Mouse (Mus musculus) heart, embryonic 11.5 days (tissue): ENCODE measurements around the gene Slc2a1. TPM values are rescaled to one million over a fixed set of nuclear protein-coding genes. Genes with fewer than 3 reads are reported as not detected.
A peak's percentile ranks its signal among the peaks of the same experiment; 100 is the strongest.

Source experiments
- ATAC-seq: fragments of 200-750 bp; cut with Nextera tagmentation; replicated peaks from 2 replicates; pipeline ENCODE4 v1.8.0; 2017; ENCODE audit warnings: moderate library complexity; ENCODE audit not compliant: insufficient number of reproducible peaks, low FRiP score, low TSS enrichment
- H3K27ac ChIP-seq: fragments of 300-500 bp; sonication (generic); 2 replicates; pipeline ENCODE4 v1.5.1; 2014; ENCODE audit warnings: mild to moderate bottlenecking, low read depth, low read length
- H3K27me3 ChIP-seq: fragments of 300-500 bp; sonication (generic); 2 replicates; pipeline ENCODE4 v1.6.1; 2014; ENCODE audit warnings: mild to moderate bottlenecking, low read length, mixed read lengths; ENCODE audit not compliant: control insufficient read depth, insufficient read depth
- H3K36me3 ChIP-seq: fragments of 300-500 bp; sonication (generic); 2 replicates; pipeline ENCODE4 v1.6.1; 2014; ENCODE audit warnings: mild to moderate bottlenecking, low read length, moderate library complexity, mixed read lengths; ENCODE audit not compliant: control insufficient read depth, insufficient read depth
- H3K4me1 ChIP-seq: fragments of 300-500 bp; sonication (generic); 2 replicates; pipeline ENCODE4 v1.6.1; 2014; ENCODE audit warnings: low read length; ENCODE audit not compliant: control insufficient read depth, insufficient read depth
- H3K4me2 ChIP-seq: fragments of 300-500 bp; sonication (generic); 2 replicates; pipeline ENCODE4 v1.6.1; 2014; ENCODE audit warnings: mild to moderate bottlenecking, moderate library complexity
- H3K4me3 ChIP-seq: fragments of 300-500 bp; sonication (generic); 2 replicates; pipeline ENCODE4 v1.5.1; 2014; ENCODE audit warnings: low read depth, low read length
- H3K9ac ChIP-seq: fragments of 300-500 bp; sonication (generic); 2 replicates; pipeline ENCODE4 v1.6.1; 2014; ENCODE audit warnings: mild to moderate bottlenecking, low read depth, low read length, moderate library complexity
- H3K9me3 ChIP-seq: fragments of 300-500 bp; sonication (generic); replicated peaks from 2 replicates; pipeline ENCODE4 v1.6.1; 2016; ENCODE audit warnings: low read length; ENCODE audit not compliant: control insufficient read depth
- WGBS: fragments of 180-500 bp; shearing (Covaris S2); extraction: QIAGEN DNeasy Blood & Tissue Kit; methylation state at CpG from one replicate; pipeline ENCODE4 v1.1.7; 2014; ENCODE audit not compliant: insufficient replicate concordance; 5-methylcytosine and 5-hydroxymethylcytosine counted together
- polyA plus RNA-seq: library from polyadenylated mRNA; unstranded; fragments of >200 nt; fragmentation: Nextera tagmentation; extraction: Ambion mirVana; gene quantifications from 2 replicates; pipeline ENCODE4 v1.2.1, GENCODE M21; 2014

The Slc2a1 gene
- polyA plus RNA-seq, 1 experiment from 2014 or later: 426 TPM

GRCm38 (mm10) chr4:119161358-119161757 is 52.8 kb downstream of the Slc2a1 start:
- no peak overlapping the region for H3K4me2 ChIP-seq
- H3K4me3 ChIP-seq: no peak overlapping the region
- H3K9ac ChIP-seq: no peak overlapping the region
- no peaks in the 10 kb centered on the region for H3K4me1 ChIP-seq
- no peaks in the 10 kb centered on the region for H3K27me3 ChIP-seq
- no peak for ATAC-seq
- 71% methylated on average over 3 of the region's 3 CpGs for WGBS
- H3K27ac ChIP-seq: no peak overlapping the region
- no peaks in the 10 kb centered on the region for H3K36me3 ChIP-seq
- H3K9me3 ChIP-seq: no peaks in the 10 kb centered on the region

DNA sequence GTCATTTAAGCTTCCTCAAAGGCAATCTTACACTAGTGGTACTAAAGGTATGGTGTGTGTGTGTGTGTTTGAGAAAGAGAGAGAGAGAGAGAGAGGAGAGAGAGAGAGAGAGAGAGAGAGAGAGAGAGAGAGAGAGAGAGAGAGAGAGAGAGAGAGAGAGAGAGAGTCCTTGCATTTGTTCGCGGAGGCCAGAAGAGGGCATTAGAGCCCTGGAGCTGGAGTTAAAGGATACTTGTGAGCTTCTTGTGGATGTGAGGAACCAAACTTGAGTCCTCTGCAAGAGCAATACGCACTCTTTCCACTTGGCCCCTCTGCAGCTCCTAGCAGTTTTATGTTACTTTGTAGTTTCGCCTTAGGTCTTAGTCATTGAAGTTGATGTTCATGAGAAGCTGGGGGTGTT is 54.5 kb downstream of the Slc2a1 start:
- WGBS: 64% methylated on average over 4 of the region's 4 CpGs
- Histone ChIP-seq H3K36me3 (no peaks in the 10 kb centered on the region), H3K27me3 (no peaks in the 10 kb centered on the region), H3K27ac (no peak overlapping the region), H3K4me2 (no peak overlapping the region), H3K4me3 (no peak overlapping the region), H3K9ac (no peak overlapping the region), H3K4me1 (no peaks in the 10 kb centered on the region), H3K9me3 (no peaks in the 10 kb centered on the region)
- ATAC-seq: no peak

DNA sequence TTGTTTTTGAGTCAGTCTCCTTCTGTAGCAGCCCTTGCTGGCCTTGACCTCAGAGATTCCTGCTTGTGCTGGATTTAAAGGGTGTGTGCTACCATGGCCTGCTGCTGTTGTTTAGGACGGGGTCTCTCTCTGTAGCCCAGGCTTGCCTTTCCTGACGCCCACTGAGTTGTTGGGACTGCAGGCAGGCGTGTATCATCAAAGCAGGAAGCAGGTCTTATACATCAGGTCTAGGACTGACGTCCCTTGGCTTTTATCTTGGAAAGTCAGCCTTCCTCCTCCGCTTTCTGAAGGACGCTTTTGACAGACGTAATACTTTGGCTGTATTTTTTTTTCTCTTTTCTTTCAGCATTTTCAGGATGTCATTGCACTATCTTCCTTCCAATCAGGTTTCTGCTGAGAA is 57.4 kb downstream of the Slc2a1 start:
- WGBS: 49% methylated on average over 7 of the region's 7 CpGs
- Histone ChIP-seq H3K9me3 (no peaks in the 10 kb centered on the region), H3K9ac (no peak overlapping the region), H3K4me1 (no peaks in the 10 kb centered on the region), H3K4me3 (no peak overlapping the region), H3K27me3 (no peaks in the 10 kb centered on the region), H3K27ac (no peak overlapping the region), H3K4me2 (no peak overlapping the region), H3K36me3 (peaks cover 13% of the 10 kb centered on the region)
- ATAC-seq: no peak

DNA sequence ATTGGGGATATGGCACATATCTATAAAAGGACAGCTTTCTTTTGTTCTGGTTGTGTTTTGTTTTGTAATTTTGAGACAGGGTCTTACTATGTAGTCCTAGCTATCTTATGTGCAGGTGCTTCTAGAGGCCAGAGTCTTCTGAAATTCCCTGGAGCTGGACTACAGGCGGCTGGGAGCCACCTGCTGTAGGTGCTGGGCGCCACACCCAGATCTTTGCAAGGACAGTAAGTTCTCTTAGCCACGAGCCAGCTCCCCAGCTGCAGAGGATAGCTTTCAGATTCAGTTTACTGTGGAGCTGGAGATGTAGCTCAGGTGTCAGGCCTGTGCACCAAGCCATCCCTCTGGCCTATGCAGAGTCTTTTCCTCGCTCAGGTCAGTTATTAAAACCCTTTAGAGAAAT is 58.6 kb downstream of the Slc2a1 start:
- Histone ChIP-seq H3K4me2 (no peak overlapping the region), H3K9me3 (no peaks in the 10 kb centered on the region), H3K36me3 (peaks cover 13% of the 10 kb centered on the region), H3K27ac (no peak overlapping the region), H3K4me3 (no peak overlapping the region), H3K4me1 (no peaks in the 10 kb centered on the region), H3K27me3 (no peaks in the 10 kb centered on the region), H3K9ac (no peak overlapping the region)
- WGBS: 79% methylated on average over 4 of the region's 4 CpGs
- no peak for ATAC-seq

GRCm38 (mm10) chr4:119167663-119168062 is 59.2 kb downstream of the Slc2a1 start:
- H3K4me1 ChIP-seq: peaks cover 3% of the 10 kb centered on the region; the same call in 1 of the 2 replicates
- H3K27me3 ChIP-seq: no peaks in the 10 kb centered on the region
- no peaks in the 10 kb centered on the region for H3K9me3 ChIP-seq
- peaks cover 13% of the 10 kb centered on the region for H3K36me3 ChIP-seq
- 7% methylated on average over 4 of the region's 4 CpGs for WGBS
- no peak overlapping the region for H3K4me2 ChIP-seq
- ATAC-seq: no peak
- H3K4me3 ChIP-seq: no peak overlapping the region
- no peak overlapping the region for H3K9ac ChIP-seq
- H3K27ac ChIP-seq: no peak overlapping the region

DNA sequence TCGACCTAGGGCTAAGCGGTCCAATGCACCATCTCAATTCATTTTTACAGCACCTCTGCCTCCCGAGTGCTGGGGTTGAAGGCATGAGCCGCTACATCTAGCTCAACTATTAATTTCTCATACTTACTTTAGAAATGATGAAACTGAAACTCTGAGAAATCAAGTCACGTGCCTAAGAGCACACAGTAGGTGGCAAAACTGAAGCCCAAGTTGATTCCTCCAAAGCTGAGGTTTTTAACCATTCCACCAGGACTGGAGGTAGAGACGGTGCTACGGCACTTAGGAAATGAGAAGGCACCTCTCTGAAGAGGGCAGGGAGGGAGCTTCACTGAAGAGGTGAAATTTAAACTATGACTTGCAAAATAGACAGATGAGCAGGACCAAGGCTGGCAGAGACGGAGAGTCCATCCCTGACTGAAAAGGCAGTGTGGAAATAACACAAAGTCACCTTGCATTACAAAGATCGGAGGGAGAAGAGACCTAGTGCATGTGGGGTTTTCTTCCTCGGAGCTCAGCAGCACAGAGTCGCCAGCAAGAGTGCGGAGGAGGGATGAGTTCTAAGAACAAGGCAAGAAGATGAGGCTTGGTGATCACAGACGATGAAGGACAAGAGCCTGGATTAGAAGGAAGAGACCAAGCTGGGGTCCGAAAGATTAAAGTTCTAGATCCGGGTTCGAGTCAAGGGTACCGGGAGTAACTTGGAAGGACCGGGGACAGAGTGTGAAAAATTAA is 64.6 kb downstream of the Slc2a1 start:
- H3K4me3 ChIP-seq: peak overlapping the region; percentile 73
- ATAC-seq: no peak
- H3K9ac ChIP-seq: peak overlapping the region; percentile 88
- peaks cover 13% of the 10 kb centered on the region for H3K36me3 ChIP-seq
- H3K4me2 ChIP-seq: peak overlapping the region; percentile 75
- no peaks in the 10 kb centered on the region for H3K27me3 ChIP-seq
- peaks cover 9% of the 10 kb centered on the region; the same call in 1 of the 2 replicates for H3K4me1 ChIP-seq
- 0 out of 2 replicates have a peak overlapping the region, but pooled peaks have one; percentile 57 for H3K27ac ChIP-seq
- no peaks in the 10 kb centered on the region for H3K9me3 ChIP-seq
- WGBS: 38% methylated on average over 18 of the region's 18 CpGs

DNA sequence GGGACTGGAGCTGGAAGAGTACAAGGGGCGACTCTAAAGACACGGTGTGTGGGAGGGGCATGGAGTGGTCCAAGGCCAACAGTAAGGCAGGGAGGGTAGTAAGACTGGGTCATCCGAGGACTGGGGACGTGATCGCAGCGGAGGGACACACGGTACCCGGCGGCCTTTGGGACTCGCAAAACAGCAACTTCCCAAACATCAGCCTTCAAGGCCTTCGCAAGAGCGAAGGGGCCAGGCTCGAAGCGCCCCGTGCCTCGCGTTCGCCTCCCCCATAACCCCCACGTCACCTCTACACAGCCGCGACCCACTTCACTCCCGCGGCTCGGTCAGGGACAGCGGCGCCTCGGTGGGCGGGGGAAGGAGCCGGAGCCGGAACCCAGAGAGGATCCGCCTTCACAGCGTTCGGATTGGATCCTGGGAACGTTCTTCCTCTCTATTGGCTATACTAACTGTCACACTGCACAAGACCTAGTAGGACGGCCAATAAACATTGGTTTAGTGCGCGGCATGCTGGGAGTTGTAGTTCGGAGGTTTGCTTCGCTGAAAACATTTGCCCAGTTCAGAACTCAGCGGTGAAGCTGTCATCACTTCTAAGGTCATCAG is 65.4 kb downstream of the Slc2a1 start, which contains the start of gene Zfp691:
Gene Zfp691, minus strand, starts transcription at position 345 of the 603 bp plus-strand sequence.
- H3K27ac ChIP-seq: peak within 1 kb of the TSS; percentile 57; the same call in 1 of the 2 replicates
- H3K9ac ChIP-seq: peak within 1 kb of the TSS; percentile 88
- no peaks in the 10 kb centered on the region for H3K9me3 ChIP-seq
- under 1% methylated on average over 40 of the region's 40 CpGs for WGBS
- H3K4me1 ChIP-seq: peaks cover 9% of the 10 kb centered on the region; the same call in 1 of the 2 replicates
- H3K4me2 ChIP-seq: peak within 1 kb of the TSS; percentile 75
- no peaks in the 10 kb centered on the region for H3K27me3 ChIP-seq
- H3K36me3 ChIP-seq: peaks cover 10% of the 10 kb centered on the region
- ATAC-seq: peak; percentile 99
- peak within 1 kb of the TSS; percentile 73 for H3K4me3 ChIP-seq

GRCm38 (mm10) chr4:119177702-119178101 is 69.2 kb downstream of the Slc2a1 start:
- WGBS: 58% methylated on average over 5 of the region's 5 CpGs
- no peak for ATAC-seq
- H3K9ac ChIP-seq: no peak overlapping the region

More at GRCm38 (mm10) chr4:119177702-119178101, 69.2 kb downstream of the Slc2a1 start:
- H3K4me3 ChIP-seq: no peak overlapping the region
- peaks cover 6% of the 10 kb centered on the region; the same call in 1 of the 2 replicates for H3K4me1 ChIP-seq
- H3K9me3 ChIP-seq: no peaks in the 10 kb centered on the region
- no peak overlapping the region for H3K27ac ChIP-seq
- H3K36me3 ChIP-seq: no peaks in the 10 kb centered on the region
- no peaks in the 10 kb centered on the region for H3K27me3 ChIP-seq
- no peak overlapping the region for H3K4me2 ChIP-seq
